Mouse (Mus musculus) gastrocnemius, adult 8-10 months (tissue): ENCODE measurements at regions not wholly inside any gene's neighbourhood (a gene's known extent, or its start where the extent isn't known, plus 50 kb on each side); places are given as distances from the start of the nearest gene placed in this dataset.
A peak's percentile ranks its signal among the peaks of the same experiment; 100 is the strongest.

ENCODE experiments used
- DNase-seq, 2 experiments: peaks; one replicate each; pipeline ENCODE4 v3.0.0; 2022; ENCODE audit warnings: low spot score in 2 of 2

DNA sequence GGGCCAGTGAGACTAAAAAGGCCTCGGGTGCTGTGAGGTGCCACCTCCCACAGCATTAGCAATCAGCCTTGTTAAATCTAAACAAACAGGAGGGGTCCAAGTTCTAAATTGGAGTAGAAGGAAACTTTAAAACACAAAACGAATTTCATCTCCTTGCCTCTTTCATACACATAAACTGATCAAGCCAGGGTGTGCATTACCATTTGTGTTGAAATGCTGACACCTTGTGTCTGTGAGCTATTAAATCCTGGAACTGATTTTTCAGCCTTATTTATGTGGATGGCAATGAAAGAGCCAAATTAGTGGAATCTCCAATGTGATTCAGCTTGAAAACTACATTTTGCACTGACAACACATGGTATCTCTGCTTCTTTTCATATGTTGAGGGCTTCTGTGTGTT is 114.8 kb downstream of the Pcsk1 start:
- DNase-seq, result no peak

- no peak for DNase-seq
Measured at GRCm38 (mm10) chr13:75223944-75224343, 134.3 kb downstream of the Pcsk1 start.

DNA sequence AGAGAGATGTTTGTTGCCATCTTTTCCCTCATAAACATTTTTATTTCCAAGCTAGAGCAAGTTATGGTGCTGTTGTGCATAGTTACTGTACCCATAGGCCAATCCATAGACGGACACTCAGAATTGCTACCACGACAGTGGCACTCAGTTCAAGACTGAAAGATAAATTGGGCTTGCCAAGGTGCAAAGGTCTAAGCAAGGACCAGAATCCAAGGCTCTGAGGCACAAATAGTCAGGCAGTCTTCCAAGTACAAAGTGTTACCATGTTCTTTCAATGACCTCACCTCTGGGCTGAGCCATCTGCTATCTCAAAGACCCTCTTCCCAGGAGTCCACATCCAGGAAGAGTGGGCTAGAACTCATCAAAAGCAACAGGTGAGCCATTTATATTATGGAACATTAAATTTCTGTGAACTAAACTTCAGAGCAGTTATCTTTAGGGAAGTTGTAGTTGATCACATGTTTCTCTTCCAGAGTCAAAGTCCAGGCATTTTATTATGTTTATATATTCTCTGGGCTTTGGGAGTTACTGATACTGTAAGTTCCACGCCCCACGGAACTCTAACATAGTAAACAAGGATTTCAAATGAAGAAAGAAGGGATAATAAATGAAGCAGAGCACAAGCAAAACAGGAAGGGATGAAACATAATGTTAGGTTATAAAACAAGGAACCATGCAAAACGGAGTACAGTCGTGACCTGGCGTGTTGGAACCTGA is 136.1 kb downstream of the Pcsk1 start:
- DNase-seq, result no peak

DNA sequence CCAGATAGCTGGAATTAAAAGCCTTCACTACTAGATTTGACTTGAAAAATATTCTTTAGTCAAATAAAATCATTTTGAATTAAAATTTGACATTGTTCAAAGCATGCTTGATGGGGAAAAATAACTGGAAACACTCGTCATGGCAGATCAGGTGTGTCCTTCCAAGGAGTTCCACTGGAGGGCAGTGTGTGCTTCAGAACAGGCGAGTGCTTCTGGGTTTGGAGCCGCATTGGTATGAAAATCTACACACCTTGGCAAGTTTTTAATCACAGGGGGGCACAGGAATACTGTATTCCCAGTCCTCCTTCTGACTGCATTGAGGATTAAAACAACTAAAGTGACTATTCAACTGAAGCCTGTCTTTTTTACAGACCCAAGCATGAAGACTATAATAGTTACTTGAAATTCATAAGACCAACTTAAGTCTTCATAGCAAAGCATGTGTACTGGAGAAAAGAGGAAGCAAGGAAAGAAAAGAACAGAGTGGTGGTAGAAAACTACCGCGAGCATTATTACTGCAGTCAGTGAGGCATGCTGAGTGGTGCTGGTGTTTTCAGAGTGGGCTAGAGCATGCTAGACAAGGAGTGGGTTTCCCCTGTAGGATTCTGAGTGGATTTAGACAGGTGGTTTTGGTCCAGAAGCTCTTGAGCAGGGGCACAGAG is 138.1 kb downstream of the Pcsk1 start:
- peak; percentile 5 to 6 for DNase-seq

DNA sequence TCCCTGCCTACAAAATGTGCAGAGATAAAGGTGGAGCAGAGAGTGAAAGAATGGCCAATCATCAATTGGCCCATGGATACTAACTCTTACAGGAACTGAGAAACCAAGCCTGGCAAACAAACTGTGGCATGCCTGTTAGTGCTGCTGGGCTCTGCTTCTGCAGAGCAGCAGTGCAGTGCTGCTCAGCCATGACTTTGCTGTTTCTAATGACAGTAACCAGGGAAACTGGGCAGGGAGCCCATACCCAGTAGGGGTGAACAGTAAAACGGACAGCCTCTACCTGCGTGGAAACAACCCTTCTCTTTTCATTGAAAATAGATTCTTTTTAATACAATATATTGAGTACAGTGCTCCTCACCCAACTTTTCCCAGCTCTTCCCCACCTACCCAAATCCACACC is 146.8 kb downstream of the Pcsk1 start:
- DNase-seq, result no peak
